Mouse (Mus musculus) heart, adult 11 months (tissue): ENCODE measurements around the gene Drd1.
A peak's percentile ranks its signal among the peaks of the same experiment; 100 is the strongest.

Experiments used
- DNase-seq: peaks from one replicate; pipeline ENCODE4 v3.0.0; 2022

Drd1 gene

DNA sequence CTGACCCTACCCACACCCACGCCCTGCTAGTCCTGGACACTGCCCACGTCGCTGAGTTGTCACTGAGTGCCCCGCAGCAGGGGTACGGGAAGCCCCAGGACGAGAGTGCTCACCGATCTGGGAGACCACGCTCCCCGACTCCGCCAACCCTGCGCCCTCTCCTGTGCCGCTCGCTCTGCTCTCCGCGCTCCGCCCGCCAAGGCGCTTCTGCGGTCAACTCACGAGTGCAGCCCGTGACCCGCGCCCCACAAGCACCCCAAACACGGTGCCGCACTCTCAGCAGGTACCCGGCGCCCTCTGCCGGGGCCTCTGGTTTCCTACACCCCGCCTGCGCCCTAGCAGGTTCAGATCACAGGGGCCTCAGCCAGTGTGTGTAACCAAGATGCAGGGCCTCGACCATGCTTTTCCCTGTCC lies at the start of gene Drd1:
Drd1 (minus strand) TSS at position 258 of the 414 bp plus-strand sequence.
- DNase-seq, result peak; percentile 94

DNA sequence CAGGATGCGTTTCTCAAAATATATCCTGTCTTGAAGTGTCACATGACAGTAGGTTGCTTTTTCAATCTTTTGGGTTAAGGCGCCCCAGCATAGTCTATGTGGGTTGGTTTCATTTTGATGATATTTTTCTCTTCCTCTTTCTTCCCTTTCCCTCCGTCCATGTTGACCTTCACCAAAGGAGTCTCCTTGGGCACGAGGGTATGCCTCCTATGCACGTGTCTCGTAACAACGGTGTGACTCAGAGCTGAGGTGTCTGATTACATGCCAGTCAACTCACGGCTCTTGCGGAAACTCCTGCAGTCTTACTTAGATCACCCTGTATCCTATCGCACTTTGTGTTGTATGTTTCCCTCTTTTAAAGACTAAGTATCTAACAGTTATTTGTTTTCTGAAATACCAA lies 48.4 kb upstream of the Drd1 start:
- no peak for DNase-seq

DNA sequence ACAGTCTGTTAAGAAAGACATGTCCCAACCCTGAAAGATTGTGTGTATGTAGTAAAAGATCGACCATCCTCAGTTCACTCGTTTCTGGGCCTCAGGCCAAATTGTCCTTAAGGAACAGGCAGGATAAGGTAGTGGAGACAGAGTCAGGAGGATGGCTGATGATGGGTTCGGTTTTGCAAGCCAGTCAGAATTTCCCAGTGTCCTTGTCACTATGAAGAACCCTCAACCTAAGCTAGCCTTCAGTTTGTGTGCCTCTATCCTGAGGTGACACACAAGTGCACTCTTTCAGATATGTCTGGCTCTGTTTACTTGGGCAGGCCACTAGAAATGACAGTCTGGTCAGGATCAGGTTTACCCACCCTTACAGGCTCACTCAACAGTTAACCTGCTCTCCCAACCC lies 47.8 kb upstream of the Drd1 start:
- DNase-seq, result no peak

DNA sequence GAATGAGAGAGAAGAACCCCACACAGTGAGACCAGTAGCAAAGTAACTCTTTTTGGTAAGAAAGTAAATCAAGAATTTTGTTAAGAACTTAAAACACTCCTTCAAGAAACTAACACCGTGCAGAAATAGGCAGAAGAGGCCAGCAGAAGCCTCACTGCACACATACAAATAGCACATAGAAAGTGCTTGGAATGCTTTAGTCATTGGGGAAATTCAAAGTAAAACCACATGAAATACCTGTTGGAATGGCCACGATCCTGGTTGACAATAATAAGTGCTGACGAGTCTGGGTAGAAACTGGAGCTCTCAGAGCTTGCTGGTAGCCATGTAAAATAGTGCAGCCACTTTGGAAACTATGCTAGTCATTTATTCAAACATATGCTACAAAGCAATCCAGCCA lies 46.6 kb upstream of the Drd1 start:
- DNase-seq, result no peak

DNA sequence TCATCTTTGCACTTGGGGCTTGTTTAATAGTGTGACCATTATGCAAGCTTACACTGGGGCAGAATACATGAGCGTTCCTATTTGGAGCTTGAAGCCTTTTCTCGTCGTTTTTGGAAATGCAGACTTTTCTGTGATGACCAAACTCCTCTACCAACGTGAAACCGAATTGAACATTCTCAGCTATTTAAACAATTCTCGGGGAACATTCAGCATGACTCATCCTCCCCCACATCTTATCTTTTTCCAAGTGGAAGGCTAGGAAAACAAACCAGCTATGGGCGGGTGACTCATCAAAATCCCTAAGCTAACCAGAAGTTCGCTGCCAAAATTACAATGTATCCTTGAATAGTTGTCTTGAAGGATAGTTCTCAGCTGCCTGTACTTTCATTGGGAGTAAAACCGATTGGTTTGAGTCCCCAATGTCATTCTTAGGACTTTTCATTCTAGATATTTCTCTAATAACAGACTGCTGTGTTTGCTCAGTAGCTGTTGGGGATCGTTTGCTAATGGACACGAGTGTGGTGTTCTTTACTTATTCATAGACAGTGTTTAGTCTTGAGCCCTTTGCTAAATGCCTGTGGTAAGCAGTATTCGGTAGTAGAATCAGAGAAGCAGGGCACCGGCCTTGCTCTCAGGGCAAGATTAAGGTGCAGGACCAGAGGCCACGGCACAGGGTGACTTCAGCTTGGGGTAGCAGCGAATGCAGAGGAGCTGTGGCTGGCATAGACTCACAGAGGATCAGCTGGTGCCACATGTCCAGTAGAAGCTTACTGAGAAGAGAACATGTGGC lies 45.7 kb upstream of the Drd1 start:
- peak; percentile 97 for DNase-seq

DNA sequence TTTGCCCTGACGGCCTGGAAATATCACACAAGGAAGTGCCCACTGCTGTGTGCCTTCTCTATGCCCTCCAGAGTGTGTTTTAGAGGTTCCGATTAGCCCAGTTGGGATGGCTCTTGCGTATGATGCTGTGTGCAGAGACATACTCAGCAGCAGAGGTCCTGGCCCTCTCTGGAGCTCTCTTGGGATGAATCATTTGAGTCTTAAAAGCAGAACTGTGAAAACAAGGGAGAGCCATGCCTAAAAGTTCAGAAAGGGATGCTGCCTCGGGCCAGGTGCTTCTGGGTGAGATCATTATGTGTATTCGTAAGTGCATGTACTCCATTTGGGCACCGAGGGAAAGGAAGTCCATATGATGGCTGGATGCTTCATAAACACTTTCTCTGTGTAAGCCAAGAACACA lies 42.3 kb upstream of the Drd1 start:
- DNase-seq, result peak; percentile 81

DNA sequence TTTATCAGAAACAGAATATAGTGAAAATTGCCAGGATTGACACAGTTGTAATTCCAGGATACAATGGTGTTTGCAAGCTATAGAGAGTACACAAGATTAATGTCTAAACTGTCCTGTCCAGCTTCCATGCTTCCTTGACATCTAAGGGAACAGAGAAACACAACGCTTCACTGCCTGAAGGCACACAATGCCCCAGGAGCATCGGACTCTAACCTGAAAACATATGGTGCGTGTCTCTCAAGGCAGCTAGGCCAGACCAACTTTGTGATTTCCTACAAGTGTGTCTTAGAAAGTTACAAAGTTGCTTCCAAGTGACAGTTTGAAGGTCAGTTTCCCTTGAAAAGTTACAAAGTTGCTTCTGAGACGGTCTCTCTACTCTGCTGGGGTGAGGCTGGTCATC lies 41.7 kb upstream of the Drd1 start:
- DNase-seq, result peak; percentile 64

DNA sequence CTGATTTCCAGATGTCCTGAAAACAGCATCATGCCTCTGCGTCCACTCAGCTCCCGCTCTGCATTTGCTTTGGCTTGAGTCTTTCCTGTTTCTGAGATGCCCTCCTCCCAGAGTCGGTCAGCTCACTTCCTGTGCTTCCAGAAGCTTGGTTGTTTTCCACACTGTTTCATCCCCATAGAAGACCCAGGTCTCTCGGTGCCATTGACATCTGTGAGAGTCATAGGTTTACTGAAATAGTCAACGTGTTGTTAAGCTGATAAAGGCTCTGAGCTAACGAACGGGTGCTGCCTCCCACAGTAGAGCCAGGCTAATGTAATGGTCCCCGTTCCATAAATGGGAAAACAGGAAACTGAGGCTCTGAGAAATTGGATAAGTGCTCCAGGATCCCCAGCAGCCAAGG lies 40.2 kb upstream of the Drd1 start:
- DNase-seq, result peak; percentile 91

DNA sequence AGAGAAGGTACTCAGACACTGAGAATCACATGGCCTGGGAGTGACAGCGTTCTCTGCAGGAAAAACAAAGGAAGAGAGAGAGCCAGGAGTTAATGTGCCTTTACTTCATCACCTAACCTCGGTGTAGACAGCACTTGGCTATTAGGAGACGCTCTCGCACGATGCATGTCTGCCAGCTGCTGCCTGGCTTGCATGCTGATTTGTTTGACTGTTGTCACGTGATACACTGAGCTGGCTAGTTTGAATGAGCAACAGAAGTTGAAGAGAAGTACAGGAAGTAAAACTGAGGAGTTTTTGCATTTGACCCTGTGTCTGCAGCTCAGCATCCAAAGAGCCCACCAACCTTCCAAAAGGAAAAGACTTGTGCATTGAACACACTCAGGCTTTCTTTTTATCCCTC lies 39.5 kb upstream of the Drd1 start:
- peak; percentile 80 for DNase-seq

DNA sequence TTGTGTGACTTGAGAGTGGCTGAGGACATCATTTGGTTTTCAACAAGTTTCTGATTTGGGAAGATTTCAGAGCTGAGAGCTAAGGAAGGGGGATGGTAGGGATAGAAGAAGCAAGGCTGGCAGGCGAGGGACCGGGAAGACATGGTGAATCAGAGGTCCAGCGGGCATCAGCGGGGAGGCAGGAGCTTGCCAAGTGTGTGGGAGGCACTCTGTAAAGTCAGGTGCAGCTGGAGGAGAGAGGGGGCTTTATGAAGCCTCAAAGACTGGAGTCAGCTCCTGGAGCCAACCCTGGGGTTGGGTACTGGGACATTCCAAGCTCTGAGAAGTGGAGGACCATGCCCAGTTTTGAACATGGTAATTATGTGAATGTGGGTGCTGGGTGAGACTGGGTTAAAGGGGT lies 38.8 kb upstream of the Drd1 start:
- peak; percentile 60 for DNase-seq

DNA sequence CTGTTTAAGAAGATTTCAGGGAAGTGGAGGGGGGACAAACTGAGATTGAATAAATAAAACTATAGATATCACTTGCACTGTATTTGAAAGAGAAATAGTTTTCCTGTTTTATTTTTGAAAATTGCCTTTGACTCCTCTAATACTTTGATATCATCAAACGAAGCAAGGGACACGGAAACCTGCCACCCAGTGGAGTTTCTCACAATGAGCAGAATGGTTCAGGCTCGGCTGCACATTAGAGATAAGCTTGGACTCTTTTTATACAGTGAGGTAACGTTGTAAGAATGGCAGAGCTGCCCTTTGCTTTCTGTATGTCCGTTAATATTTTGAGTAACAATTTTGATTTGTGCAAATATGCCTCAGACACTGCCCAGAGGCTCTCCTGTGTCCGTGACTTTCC lies 36.2 kb upstream of the Drd1 start:
- no peak for DNase-seq

DNA sequence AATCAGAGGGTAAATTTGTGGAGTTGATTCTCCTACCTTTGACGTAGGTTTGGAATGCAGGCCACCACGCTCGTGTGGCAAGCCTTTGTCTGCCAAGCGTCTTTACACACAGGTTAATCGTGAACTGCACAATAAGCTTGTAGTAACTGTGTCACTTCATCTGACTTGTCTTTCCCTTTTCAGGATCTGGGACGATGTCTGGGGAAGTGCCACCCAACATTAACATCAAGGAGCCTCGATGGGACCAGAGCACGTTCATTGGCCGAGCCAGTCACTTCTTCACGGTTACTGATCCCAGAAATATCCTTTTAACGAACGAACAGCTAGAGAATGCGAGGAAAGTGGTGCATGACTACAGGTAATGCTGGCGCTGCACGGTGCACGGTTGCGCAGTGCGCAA lies 29.8 kb upstream of the Drd1 start:
- peak; percentile 80 for DNase-seq

DNA sequence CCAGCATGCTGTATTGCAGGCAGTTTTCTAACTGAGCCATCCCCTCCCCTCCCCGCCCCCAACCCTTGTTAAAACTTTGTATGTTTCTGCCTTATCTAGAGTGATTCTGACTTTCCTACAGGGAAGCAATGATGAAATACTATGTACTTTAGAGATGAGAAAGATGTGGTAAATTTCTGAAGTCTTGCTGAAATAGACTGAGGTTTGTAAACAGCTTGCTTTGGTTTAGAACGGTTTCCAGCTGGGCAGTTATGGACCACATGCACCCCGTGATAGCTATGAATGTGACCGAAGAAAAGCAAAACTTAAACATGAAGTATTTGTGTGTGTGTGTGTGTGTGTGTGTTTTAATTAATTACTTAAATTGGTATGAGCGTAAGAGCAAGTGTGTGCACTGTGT lies 29.3 kb upstream of the Drd1 start:
- no peak for DNase-seq

DNA sequence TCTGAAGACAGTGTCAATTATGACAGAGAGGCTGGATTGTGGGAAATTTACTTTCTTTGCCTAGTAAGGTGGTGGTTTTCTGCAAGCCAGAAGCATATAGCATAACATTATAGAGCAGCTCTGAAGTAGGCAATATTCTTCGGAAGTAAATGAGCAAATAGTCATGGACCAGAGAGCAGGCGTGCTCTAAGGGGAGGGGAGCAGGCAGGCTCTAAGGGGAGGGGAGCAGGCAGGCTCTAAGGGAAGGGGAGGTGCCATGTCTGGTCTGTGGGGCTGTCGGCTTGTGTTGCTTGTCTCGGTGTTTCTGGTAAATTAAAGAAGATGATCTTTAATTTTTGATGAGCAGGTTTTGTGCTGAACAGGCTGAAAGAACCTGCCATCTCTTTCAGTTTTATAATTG lies 28.7 kb upstream of the Drd1 start:
- DNase-seq, result no peak

DNA sequence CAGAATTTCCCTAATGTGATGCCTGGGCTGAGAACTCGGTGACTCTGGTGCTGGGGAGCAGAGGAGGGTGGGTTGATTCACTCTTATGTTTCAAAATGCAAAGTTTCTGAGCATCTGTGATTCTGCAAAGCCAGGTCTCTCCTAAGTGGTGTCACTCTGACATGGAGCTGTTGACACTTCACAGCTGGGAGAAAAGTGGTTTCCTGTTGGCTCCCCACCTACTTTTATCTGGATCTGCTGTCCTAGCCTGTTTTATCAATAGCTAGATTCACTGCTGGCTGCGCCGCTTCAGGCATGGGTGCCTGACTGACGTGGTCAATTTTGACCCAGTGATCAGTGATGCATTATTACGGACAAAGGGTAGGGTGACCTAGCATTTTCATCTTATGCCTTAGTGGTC lies 27.4 kb upstream of the Drd1 start:
- peak; percentile 90 for DNase-seq

DNA sequence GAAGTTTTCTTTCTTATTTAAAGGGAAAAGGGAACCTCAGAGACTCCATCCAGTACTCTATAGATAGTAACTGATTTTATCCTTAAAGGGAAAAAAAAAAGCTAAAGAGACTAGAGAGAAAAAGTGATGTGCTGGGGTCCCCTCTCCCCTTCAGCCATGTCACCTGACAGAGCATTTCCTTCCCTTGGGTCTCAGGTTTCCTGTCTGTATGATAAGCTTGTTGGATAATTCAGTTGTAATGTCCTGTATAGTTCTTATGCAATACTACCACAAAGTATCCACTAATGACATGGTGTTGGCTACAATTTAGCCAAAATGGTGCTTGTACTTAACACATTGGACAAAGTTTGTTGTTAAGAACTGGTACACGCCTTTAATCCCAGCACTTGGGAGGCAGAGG lies 25.3 kb upstream of the Drd1 start:
- no peak for DNase-seq

DNA sequence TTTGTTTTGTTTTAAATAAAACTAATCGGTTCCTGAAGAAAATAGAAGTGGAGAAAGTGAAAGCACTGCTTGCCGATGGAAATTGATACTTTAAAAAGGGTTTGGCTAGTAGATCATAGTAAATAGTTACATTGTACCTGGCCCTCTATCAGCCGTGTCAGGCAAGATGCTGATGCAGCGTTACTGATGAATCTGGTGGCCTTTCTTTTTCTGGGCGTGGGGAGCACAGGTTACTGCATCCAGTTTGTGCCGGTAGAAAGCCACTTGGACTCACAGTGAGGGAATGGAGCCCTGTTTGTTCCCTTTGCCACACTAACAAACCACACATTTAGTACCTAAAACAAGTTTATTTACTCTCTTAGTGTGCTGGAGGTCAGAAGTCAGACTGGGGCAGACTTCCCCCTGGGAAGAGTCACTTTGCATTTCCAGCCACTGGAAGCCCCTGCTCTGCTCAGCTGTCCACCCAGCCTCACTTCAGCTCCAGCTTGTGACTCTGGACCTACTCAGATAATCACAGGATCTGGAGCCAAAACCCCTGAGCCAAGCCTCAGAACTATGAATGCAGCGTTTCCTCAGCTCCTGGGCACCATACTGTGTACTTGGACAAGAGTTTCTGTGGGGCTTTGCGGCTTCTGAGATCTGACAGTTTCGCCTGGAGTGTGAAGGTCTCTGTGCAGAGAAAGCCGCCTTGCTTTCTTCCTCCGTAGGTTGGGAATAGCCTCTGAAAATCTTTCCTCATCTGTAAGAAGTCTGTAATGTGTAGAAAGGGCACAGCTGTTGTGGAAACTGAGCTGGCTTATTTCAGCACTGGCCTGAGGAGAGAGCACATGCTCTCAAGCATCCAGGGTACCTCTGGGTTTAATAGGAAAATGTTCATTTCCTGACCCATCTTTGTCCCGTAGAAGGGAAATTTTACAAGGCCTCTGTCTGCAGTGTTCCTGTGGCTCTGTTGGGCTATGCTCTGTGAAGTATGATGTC lies 24.6 kb upstream of the Drd1 start:
- peak; percentile 93 for DNase-seq

DNA sequence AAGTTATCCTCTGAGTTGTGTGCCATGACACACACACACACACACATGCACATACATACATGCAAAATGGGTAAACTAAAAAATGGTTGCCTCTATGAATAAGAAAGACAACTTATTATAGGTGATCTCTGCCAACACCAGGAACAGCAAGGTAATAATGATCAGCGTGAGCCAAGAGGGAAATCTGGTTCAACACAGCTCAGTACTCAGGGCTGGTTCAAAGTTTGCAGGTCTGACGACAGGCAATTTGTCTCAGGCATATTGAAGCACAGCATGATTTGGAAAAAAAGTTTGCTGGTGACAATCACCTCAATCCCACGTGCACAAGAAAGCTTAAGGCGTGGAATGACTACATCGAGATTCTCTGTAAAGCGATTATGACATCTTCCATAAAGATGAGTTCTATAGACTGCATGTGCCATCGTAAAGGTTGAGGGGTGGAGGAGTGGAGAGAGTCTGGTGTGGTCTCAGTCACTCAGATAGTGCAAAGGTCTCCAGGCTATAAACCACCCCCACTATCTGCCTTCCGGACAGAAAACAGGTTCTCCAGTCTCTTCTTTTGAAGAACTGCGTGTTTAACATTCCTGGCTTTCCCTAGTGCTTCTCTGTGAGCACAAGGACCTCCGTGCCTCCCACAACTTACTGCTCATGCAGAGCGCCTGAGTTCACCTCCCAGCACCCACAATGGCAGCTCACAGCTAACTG lies 22.1 kb upstream of the Drd1 start:
- DNase-seq, result peak; percentile 52

DNA sequence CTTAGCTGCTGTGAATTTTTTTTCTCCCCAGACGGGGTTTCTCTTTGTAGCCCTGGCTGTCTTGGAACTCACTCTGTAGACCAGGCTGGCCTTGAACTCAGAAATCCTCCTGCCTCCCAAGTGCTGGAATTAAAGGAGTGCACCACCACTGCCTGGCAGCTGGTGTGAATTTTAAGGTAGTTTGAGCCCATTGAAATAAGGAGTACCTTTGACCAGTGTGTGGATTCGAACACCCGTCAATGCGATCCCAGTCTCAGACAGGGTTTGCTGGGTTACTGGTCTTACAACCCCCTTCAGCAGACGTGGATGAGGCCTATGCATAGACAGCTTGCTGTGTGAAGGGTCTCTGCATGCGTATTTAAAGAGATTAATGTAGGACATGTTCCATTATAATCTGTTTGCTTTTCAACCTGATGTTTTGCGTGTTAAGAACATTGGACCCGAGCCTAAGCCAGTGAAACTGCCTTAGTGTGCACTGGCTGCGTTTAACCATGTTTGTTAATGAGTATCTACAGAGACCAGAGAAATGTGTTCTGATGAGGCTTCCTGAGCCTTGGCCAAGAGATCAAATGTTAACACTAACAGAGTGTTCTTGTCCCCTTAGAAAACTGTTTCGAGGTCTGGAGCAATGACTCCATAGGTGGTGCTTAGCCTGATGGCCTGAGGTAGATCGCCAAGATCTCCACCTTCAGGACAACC lies 21.4 kb upstream of the Drd1 start:
- peak; percentile 80 for DNase-seq

DNA sequence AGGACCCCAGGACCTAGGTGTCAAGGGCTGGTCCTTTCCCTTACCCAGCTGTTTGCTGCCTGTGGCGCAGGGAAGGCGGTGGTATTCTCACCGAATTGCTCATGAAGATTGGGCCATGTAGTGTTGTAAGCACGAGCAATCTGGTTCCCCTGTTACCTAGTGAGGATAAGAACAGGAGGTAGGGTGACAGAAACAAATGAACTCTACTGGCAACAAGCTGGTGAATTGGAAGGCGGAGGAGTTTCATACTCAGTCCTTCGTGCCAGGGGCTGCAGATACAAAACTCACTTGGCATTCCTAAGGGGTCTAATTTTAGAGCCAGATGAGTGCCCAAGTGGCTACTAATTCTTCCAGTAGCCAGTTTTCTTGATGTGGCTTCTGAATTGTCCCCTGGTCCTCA lies 20.5 kb upstream of the Drd1 start:
- peak; percentile 85 for DNase-seq

DNA sequence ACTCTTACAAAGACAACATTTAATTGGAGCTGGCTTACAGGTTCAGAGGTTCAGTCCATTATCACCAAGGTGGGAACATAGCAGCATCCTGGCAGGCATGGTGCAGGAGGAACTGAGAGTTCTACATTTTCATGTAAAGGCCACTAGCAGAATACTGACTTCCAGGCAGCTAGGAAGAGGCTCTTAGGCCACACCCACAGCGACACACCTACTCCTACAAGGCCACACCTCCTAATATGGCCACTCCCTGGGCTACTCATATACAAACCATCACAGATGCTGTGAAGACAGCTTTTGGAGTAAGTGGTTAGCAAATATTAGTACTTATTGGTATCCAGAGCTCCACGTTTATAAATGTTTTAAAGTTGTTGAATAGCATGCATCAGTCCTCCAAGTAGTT lies 19.9 kb upstream of the Drd1 start:
- DNase-seq, result peak; percentile 75

DNA sequence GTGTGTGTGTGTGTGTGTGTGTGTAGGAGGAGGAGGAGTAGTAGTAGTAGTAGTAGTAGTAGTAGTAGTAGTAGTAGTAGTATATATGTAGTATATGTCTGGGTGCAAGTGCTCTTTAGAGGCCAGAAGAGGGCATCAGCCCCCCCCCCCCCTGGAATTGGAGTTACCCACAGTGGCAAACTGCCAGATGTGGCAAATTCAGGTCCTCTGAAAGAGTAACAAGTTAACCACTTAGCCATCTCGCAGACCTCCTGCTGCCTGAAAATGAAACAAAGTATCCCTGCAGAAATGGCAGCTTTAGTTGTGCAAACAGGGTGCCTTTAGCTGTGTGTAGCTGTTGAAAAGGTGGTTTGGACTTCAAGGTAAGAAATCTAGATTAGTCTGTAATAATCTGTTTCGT lies 18.0 kb upstream of the Drd1 start:
- no peak for DNase-seq

DNA sequence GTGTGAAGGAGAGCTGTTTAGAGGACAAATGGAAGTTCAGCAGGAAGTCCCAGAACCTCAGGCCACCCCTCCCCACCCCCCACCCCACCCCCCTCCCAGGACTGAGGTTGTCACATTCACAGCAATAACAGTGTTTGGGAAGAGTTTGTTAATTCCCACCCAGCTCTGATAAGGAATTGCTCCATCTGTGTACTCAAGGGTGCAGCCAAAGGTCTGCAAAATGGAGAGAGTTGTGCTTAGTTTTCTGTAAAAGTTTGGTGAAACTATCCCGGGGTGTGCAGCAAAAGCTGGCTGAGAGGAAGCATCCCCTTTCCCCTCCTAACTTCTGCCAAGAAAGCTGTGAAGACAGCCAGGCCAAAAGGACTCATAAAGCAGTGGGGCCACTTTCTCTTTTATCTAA lies 17.6 kb upstream of the Drd1 start:
- peak; percentile 98 for DNase-seq
